Mouse (Mus musculus): ENCODE measurements around the gene Hist1h1a. TPM values are rescaled to one million over a fixed set of nuclear protein-coding genes. Genes with fewer than 3 reads are reported as not detected.
A peak's percentile ranks its signal among the peaks of the same experiment; 100 is the strongest.

Hist1h1a gene
- polyA plus RNA-seq, 1 experiment from 2014 or later, result 0.60 TPM

GRCm38 (mm10) chr13:23757211-23757773, 6.2 kb upstream of the Hist1h1a start:
- ATAC-seq, result peak; percentile 23
- WGBS, result under 1% methylated on average over 15 of the region's 23 CpGs

GRCm38 (mm10) chr13:23757921-23758320, 5.5 kb upstream of the Hist1h1a start:
- no peak for ATAC-seq
- Histone ChIP-seq H3K4me1 (replicated peaks; ENCODE audit: control insufficient read depth, insufficient read depth, low read length) (peaks cover 5% of the 10 kb centered on the region; the same call in 1 of the 2 replicates), H3K9me3 (ENCODE audit: control insufficient read depth) (no peaks in the 10 kb centered on the region), H3K9ac (ENCODE audit: low read depth, low read length) (no peak overlapping the region), H3K27me3 (replicated peaks; ENCODE audit: control insufficient read depth, insufficient read depth, low read length) (no peaks in the 10 kb centered on the region), H3K4me3 (ENCODE audit: low read depth, low read length) (no peak overlapping the region), H3K27ac (ENCODE audit: low read depth, low read length) (no peak overlapping the region), H3K4me2 (replicated peaks; ENCODE audit: low read depth) (peak overlapping the region; percentile 66; the same call in 1 of the 2 replicates), H3K36me3 (ENCODE audit: control insufficient read depth, insufficient read depth) (no peaks in the 10 kb centered on the region)
- no peak for TF ChIP-seq CTCF (IDR thresholded peaks at IDR 0.05; ENCODE audit: low read depth)
- WGBS, result 41% methylated on average over 3 of the region's 3 CpGs

More at GRCm38 (mm10) chr13:23757211-23757773, 6.2 kb upstream of the Hist1h1a start:
- Histone ChIP-seq H3K27me3 (replicated peaks; ENCODE audit: control insufficient read depth, insufficient read depth, low read length) (no peaks in the 10 kb centered on the region), H3K9me3 (ENCODE audit: control insufficient read depth) (no peaks in the 10 kb centered on the region), H3K4me3 (ENCODE audit: low read depth, low read length) (peak overlapping the region; percentile 36), H3K36me3 (ENCODE audit: control insufficient read depth, insufficient read depth) (no peaks in the 10 kb centered on the region), H3K27ac (ENCODE audit: low read depth, low read length) (peak overlapping the region; percentile 74), H3K4me2 (replicated peaks; ENCODE audit: low read depth) (peak overlapping the region; percentile 66), H3K9ac (ENCODE audit: low read depth, low read length) (0 out of 2 replicates have a peak overlapping the region, but pooled peaks have one; percentile 17), H3K4me1 (replicated peaks; ENCODE audit: control insufficient read depth, insufficient read depth, low read length) (peaks cover 5% of the 10 kb centered on the region; the same call in 1 of the 2 replicates)
- no peak for TF ChIP-seq CTCF (IDR thresholded peaks at IDR 0.05; ENCODE audit: low read depth)

- no peak overlapping the region for H3K9ac ChIP-seq (ENCODE audit: low read depth, low read length)
- no peak overlapping the region for H3K4me2 ChIP-seq (replicated peaks; ENCODE audit: low read depth)
- WGBS, result 82% methylated on average over 3 of the region's 3 CpGs
- no peaks in the 10 kb centered on the region for H3K27me3 ChIP-seq (replicated peaks; ENCODE audit: control insufficient read depth, insufficient read depth, low read length)
- H3K27ac ChIP-seq (ENCODE audit: low read depth, low read length), result no peak overlapping the region
- peaks cover 10% of the 10 kb centered on the region for H3K4me1 ChIP-seq (replicated peaks; ENCODE audit: control insufficient read depth, insufficient read depth, low read length)
- no peak for TF ChIP-seq CTCF (IDR thresholded peaks at IDR 0.05; ENCODE audit: low read depth)
- H3K9me3 ChIP-seq (ENCODE audit: control insufficient read depth), result no peaks in the 10 kb centered on the region
- no peak for ATAC-seq
- H3K4me3 ChIP-seq (ENCODE audit: low read depth, low read length), result no peak overlapping the region
- no peaks in the 10 kb centered on the region for H3K36me3 ChIP-seq (ENCODE audit: control insufficient read depth, insufficient read depth)
Observed at GRCm38 (mm10) chr13:23759251-23759771, 4.2 kb upstream of the Hist1h1a start.

GRCm38 (mm10) chr13:23759916-23760239, 3.6 kb upstream of the Hist1h1a start:
- H3K36me3 ChIP-seq (ENCODE audit: control insufficient read depth, insufficient read depth), result no peaks in the 10 kb centered on the region
- H3K27me3 ChIP-seq (replicated peaks; ENCODE audit: control insufficient read depth, insufficient read depth, low read length), result no peaks in the 10 kb centered on the region
- H3K9ac ChIP-seq (ENCODE audit: low read depth, low read length), result no peak overlapping the region
- H3K4me3 ChIP-seq (ENCODE audit: low read depth, low read length), result no peak overlapping the region
- WGBS, result 77% methylated on average over 1 of the region's 1 CpGs
- no peak for TF ChIP-seq CTCF (IDR thresholded peaks at IDR 0.05; ENCODE audit: low read depth)
- H3K4me1 ChIP-seq (replicated peaks; ENCODE audit: control insufficient read depth, insufficient read depth, low read length), result peaks cover 12% of the 10 kb centered on the region
- H3K4me2 ChIP-seq (replicated peaks; ENCODE audit: low read depth), result no peak overlapping the region; the same call in 1 of the 2 replicates
- ATAC-seq, result no peak
- H3K27ac ChIP-seq (ENCODE audit: low read depth, low read length), result no peak overlapping the region
- no peaks in the 10 kb centered on the region for H3K9me3 ChIP-seq (ENCODE audit: control insufficient read depth)

GRCm38 (mm10) chr13:23760240-23760971, 3.1 kb upstream of the Hist1h1a start:
- Histone ChIP-seq H3K9me3 (ENCODE audit: control insufficient read depth) (no peaks in the 10 kb centered on the region), H3K27me3 (replicated peaks; ENCODE audit: control insufficient read depth, insufficient read depth, low read length) (no peaks in the 10 kb centered on the region), H3K4me2 (replicated peaks; ENCODE audit: low read depth) (peak overlapping the region; percentile 88), H3K4me1 (replicated peaks; ENCODE audit: control insufficient read depth, insufficient read depth, low read length) (peaks cover 12% of the 10 kb centered on the region), H3K4me3 (ENCODE audit: low read depth, low read length) (peak overlapping the region; percentile 44), H3K9ac (ENCODE audit: low read depth, low read length) (peak overlapping the region; percentile 26), H3K36me3 (ENCODE audit: control insufficient read depth, insufficient read depth) (no peaks in the 10 kb centered on the region), H3K27ac (ENCODE audit: low read depth, low read length) (peak overlapping the region; percentile 85)
- under 1% methylated on average over 19 of the region's 27 CpGs for WGBS
- TF ChIP-seq CTCF (IDR thresholded peaks at IDR 0.05; ENCODE audit: low read depth), result peak; percentile 39
- no peak for ATAC-seq
